Mouse (Mus musculus) hindbrain, embryonic 14.5 days (tissue): Measurements from ENCODE around the gene Mob1b. TPM values are rescaled to one million over a fixed set of nuclear protein-coding genes. Genes with fewer than 3 reads are reported as not detected.
"Not testable (repeated sequence)": the region's sequence is repeated elsewhere in the genome, so short reads cannot be mapped to it uniquely, and the experiment has no call there.

Experiments
- ATAC-seq: fragments of 200-750 bp; cut with Nextera tagmentation; 2 replicates; pipeline ENCODE4 v1.8.0; 2017; ENCODE audit warnings: moderate number of reproducible peaks, mild to moderate bottlenecking, moderate TSS enrichment, moderate library complexity; ENCODE audit not compliant: low FRiP score
- DNase-seq: peaks from one replicate; pipeline ENCODE4 v3.0.0-alpha.2; 2015; ENCODE audit warnings: low spot score
- H3K27ac ChIP-seq: fragments of 300-500 bp; sonication (generic); 2 replicates; pipeline ENCODE4 v1.5.1; 2014; ENCODE audit warnings: mild to moderate bottlenecking, moderate library complexity
- H3K27me3 ChIP-seq: fragments of 300-500 bp; sonication (generic); 2 replicates; pipeline ENCODE4 v1.6.1; 2014; ENCODE audit warnings: mild to moderate bottlenecking, low read length, mixed read lengths; ENCODE audit not compliant: control insufficient read depth, insufficient read depth
- H3K36me3 ChIP-seq: fragments of 300-500 bp; sonication (generic); replicated peaks from 2 replicates; pipeline ENCODE4 v1.6.1; 2014; ENCODE audit not compliant: control insufficient read depth, insufficient read depth
- H3K4me1 ChIP-seq: fragments of 300-500 bp; sonication (generic); replicated peaks from 2 replicates; pipeline ENCODE4 v1.6.1; 2014; ENCODE audit warnings: antibody characterized with exemption, low read length, mixed read lengths; ENCODE audit not compliant: control insufficient read depth, insufficient read depth
- H3K4me2 ChIP-seq: fragments of 300-500 bp; sonication (generic); replicated peaks from 2 replicates; pipeline ENCODE4 v1.6.1; 2014; ENCODE audit warnings: mild to moderate bottlenecking, moderate library complexity
- H3K4me3 ChIP-seq: fragments of 300-500 bp; sonication (generic); replicated peaks from 2 replicates; pipeline ENCODE4 v1.5.1; 2014; ENCODE audit warnings: mild to moderate bottlenecking, low read length
- H3K9ac ChIP-seq: fragments of 300-500 bp; sonication (generic); 2 replicates; pipeline ENCODE4 v1.6.1; 2014
- H3K9me3 ChIP-seq: fragments of 300-500 bp; sonication (generic); 2 replicates; pipeline ENCODE4 v1.6.1; 2016; ENCODE audit warnings: low read length; ENCODE audit not compliant: control insufficient read depth
- WGBS: fragments of 180-500 bp; shearing (Covaris S2); extraction: QIAGEN DNeasy Blood & Tissue Kit; methylation state at CpG from one replicate; pipeline ENCODE4 v1.1.7; 2014; 5-methylcytosine and 5-hydroxymethylcytosine counted together
- polyA plus RNA-seq: library from polyadenylated mRNA; unstranded; fragments of >200 nt; fragmentation: Nextera tagmentation; extraction: Ambion mirVana; gene quantifications from 2 replicates; pipeline ENCODE4 v1.2.1, GENCODE M21; 2014

Gene Mob1b
- polyA plus RNA-seq, 1 experiment from 2014 or later, result 14.6 TPM

- Histone ChIP-seq H3K4me3 (peak overlapping the region; percentile 56), H3K9me3 (no peaks in the 10 kb centered on the region), H3K36me3 (no peaks in the 10 kb centered on the region), H3K27me3 (no peaks in the 10 kb centered on the region), H3K4me2 (peak overlapping the region; percentile 74), H3K27ac (peak overlapping the region; percentile 86), H3K4me1 (peaks cover 21% of the 10 kb centered on the region), H3K9ac (peak overlapping the region; percentile 79)
- WGBS, result 1% methylated on average over 31 of the region's 31 CpGs
- DNase-seq, result no peak
- ATAC-seq, result peak; percentile 35
Measured at GRCm38 (mm10) chr5:88721565-88722212, 1.0 kb downstream of the Mob1b start.

DNA sequence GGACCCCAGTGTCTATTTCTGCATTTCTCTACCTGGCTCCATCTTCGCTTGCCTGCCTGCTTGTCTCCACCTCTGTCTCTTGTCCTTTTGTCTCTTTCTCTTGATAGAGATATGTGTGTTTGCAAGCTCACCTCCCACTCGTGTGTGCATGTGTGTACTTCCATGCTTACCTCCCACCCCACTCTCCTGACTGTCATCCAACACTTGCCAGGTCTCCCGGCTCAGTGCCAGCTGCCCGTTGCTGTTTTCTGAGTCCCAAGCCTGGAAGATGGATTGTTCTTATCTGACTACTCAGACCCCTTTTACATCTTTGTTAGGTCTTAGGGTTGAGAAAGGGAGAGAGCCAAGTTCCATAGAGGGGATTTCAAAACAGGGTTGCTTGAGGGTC is 1.6 kb downstream of the Mob1b start:
- Histone ChIP-seq H3K4me3 (peak overlapping the region; percentile 56), H3K9me3 (no peaks in the 10 kb centered on the region), H3K9ac (peak overlapping the region; percentile 79), H3K36me3 (no peaks in the 10 kb centered on the region), H3K4me2 (peak overlapping the region; percentile 74), H3K27ac (0 out of 2 replicates have a peak overlapping the region, but pooled peaks have one; percentile 86), H3K27me3 (no peaks in the 10 kb centered on the region), H3K4me1 (peaks cover 21% of the 10 kb centered on the region)
- DNase-seq (no peak), ATAC-seq (no peak)
- WGBS, result 17% methylated on average over 4 of the region's 4 CpGs

DNA sequence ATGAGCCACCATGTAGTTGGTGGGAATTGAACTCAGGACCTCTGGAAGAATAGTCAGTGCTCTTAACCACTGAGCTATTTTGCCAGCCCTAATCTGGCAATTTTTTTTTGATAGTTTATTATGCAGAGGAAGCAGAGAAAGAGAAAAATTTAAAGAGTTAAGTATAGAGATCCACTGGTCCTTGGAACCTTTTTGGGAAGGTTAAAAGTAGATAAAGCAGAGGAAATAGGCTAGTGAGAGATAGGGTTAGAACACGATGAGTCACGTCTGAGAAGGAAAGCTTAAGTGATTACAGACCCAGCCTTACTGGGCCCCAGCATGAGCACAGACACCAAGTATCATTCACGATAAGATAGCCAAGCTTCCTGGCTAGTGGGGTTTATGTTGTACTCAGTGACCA is 3.4 kb downstream of the Mob1b start:
- H3K4me1 ChIP-seq, result peaks cover 21% of the 10 kb centered on the region
- H3K9me3 ChIP-seq, result no peaks in the 10 kb centered on the region
- no peak overlapping the region for H3K9ac ChIP-seq
- no peak for DNase-seq
- no peak overlapping the region for H3K27ac ChIP-seq
- H3K27me3 ChIP-seq, result no peaks in the 10 kb centered on the region
- H3K36me3 ChIP-seq, result no peaks in the 10 kb centered on the region
- ATAC-seq, result no peak
- no peak overlapping the region for H3K4me2 ChIP-seq
- 87% methylated on average over 3 of the region's 3 CpGs for WGBS
- H3K4me3 ChIP-seq, result no peak overlapping the region

DNA sequence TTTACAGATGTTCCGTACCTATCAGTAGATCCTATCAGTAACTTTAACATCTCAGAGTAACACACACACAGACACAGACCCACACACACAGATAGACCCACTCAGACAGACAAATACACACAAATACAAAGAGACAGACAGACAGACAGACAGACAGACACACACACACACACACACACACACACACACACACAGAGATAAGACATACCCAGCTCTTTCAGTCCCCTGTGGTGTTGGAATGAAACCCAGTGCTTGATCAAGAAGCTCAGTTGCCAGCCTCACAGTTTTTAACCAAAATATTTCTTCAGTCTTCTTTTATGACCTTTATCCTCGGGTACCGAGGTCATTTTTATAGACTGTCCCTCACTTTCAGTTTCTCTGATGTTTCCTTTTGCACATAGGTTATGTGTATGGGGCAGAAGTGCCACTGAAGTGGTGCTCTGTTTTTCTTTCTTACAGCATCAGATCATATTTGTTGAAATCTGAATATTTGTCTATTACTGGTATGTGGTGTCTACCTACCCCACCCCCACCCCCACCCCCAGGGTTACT is 7.0 kb downstream of the Mob1b start:
- Histone ChIP-seq H3K9ac (no peak overlapping the region), H3K36me3 (no peaks in the 10 kb centered on the region), H3K9me3 (no peaks in the 10 kb centered on the region), H3K4me1 (peaks cover 12% of the 10 kb centered on the region), H3K27me3 (no peaks in the 10 kb centered on the region), H3K4me2 (no peak overlapping the region), H3K4me3 (no peak overlapping the region), H3K27ac (no peak overlapping the region)
- ATAC-seq (no peak), DNase-seq (no peak)
- 82% methylated on average over 3 of the region's 3 CpGs for WGBS

DNA sequence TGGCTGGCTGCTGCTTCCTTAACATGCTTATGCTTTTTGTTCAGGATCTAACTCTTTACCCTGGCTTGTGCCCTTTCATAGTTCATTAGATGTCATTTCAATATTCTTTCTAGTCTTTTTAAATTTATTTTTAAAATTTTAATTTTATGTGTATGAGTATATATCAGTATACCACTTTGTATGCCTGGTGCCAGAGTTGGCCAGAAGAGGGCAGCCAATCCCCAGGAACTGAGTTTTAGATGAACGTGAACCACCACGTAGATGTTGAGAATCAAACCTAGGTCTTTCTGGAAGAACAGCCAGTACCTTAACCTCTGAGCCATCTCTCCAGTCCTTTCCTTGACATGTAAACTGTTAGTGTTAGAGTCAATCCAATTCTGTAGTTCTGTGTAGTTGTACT is 14.1 kb downstream of the Mob1b start:
- WGBS, result 95% methylated on average over 2 of the region's 2 CpGs
- Histone ChIP-seq H3K4me1 (no peaks in the 10 kb centered on the region), H3K27me3 (no peaks in the 10 kb centered on the region), H3K27ac (no peak overlapping the region), H3K4me2 (no peak overlapping the region), H3K36me3 (no peaks in the 10 kb centered on the region), H3K9ac (no peak overlapping the region), H3K4me3 (no peak overlapping the region), H3K9me3 (no peaks in the 10 kb centered on the region)
- ATAC-seq (no peak), DNase-seq (no peak)

- 100% methylated on average over 1 of the region's 1 CpGs for WGBS
- not testable (repeated sequence) for DNase-seq, H3K4me1 ChIP-seq, ATAC-seq, H3K4me2 ChIP-seq, H3K36me3 ChIP-seq, H3K27ac ChIP-seq, H3K9me3 ChIP-seq, H3K4me3 ChIP-seq, H3K9ac ChIP-seq, H3K27me3 ChIP-seq
Measured at GRCm38 (mm10) chr5:88741065-88741464, 20.4 kb downstream of the Mob1b start.

GRCm38 (mm10) chr5:88747774-88748173 is 27.1 kb downstream of the Mob1b start:
- no peak overlapping the region for H3K9ac ChIP-seq
- H3K27me3 ChIP-seq, result no peaks in the 10 kb centered on the region
- DNase-seq, result no peak
- no peak for ATAC-seq
- no peak overlapping the region for H3K4me2 ChIP-seq
- H3K4me1 ChIP-seq, result no peaks in the 10 kb centered on the region
- H3K27ac ChIP-seq, result no peak overlapping the region
- 86% methylated on average over 1 of the region's 1 CpGs for WGBS
- peaks cover 25% of the 10 kb centered on the region for H3K36me3 ChIP-seq
- no peaks in the 10 kb centered on the region for H3K9me3 ChIP-seq
- no peak overlapping the region for H3K4me3 ChIP-seq

DNA sequence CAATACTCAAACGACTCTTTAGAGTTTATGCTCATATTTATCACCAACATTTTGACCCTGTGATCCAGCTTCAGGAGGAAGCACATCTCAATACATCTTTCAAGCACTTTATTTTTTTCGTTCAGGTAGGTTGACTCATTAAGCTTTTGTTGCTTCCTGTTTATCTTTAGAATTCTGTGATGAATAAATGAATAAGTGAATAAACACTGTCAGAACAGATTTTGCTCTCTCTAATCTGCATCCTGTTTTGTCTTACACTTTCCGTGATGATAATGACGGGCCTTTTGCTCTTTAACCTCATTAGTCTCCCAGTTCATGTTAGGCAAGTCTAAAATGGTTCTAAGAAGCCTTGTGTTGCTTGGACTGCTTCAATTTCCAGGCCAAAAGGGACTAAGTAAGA is 32.5 kb downstream of the Mob1b start:
- Histone ChIP-seq H3K27ac (no peak overlapping the region), H3K4me3 (no peak overlapping the region), H3K36me3 (peaks cover 46% of the 10 kb centered on the region), H3K4me1 (no peaks in the 10 kb centered on the region), H3K4me2 (no peak overlapping the region), H3K27me3 (no peaks in the 10 kb centered on the region), H3K9me3 (no peaks in the 10 kb centered on the region), H3K9ac (no peak overlapping the region)
- WGBS, result 95% methylated on average over 4 of the region's 4 CpGs
- no peak for ATAC-seq
- no peak for DNase-seq

GRCm38 (mm10) chr5:88762611-88763010 is 42.0 kb downstream of the Mob1b start:
- no peaks in the 10 kb centered on the region for H3K9me3 ChIP-seq
- no peaks in the 10 kb centered on the region for H3K36me3 ChIP-seq
- no peak overlapping the region for H3K27ac ChIP-seq
- DNase-seq, result no peak
- no peak overlapping the region for H3K4me3 ChIP-seq
- no peak overlapping the region for H3K9ac ChIP-seq
- no peak for ATAC-seq
- H3K4me2 ChIP-seq, result no peak overlapping the region
- 89% methylated on average over 5 of the region's 5 CpGs for WGBS
- H3K27me3 ChIP-seq, result no peaks in the 10 kb centered on the region
- H3K4me1 ChIP-seq, result peaks cover 17% of the 10 kb centered on the region
